Comparison of ENCODE assay signal across 23 mouse cellular contexts in genomic region chr4:141731766-141732165, GRCm38 (mm10). TPM values are rescaled to one million over a fixed set of nuclear protein-coding genes. Genes with fewer than 3 reads are reported as not detected.
DNase-seq lines count a peak whose midpoint lies in the region; ATAC-seq and TF ChIP-seq lines count a peak whose summit lies in the region.
"Had no signal": no experiment of that assay in that cellular context is flagged by ENCODE, and none has a peak within 500 bp of the region (broad histone marks: within the 10 kb centered on the region; RNA-seq: fewer than 3 reads in every experiment).

No protein-coding gene starts in this region.

- H3K36me3 ChIP-seq in liver, embryonic 13.5 days: no peaks in the 10 kb centered on the region
- no peaks in the 10 kb centered on the region for H3K36me3 ChIP-seq in small intestine, adult 2 months (ENCODE audit: control insufficient read depth, insufficient read depth, low read length)
- H3K36me3 ChIP-seq: embryonic facial prominence, embryonic 15.5 days; forebrain, embryonic 15.5 days; heart, embryonic 13.5 days; hindbrain, embryonic 12.5 days; midbrain, embryonic 12.5 days had no signal

- DNase-seq in ES-CJ7 (ENCODE audit: low read depth, low spot score) (peak; percentile 47), R1 (ENCODE audit: low read depth, low spot score) (peak; percentile 50)
- DNase-seq in liver, embryonic 13.5 days: no peak
- DNase-seq in ovary, postnatal 10 days (ENCODE audit: low spot score): no peak
- no peak for DNase-seq in frontal cortex, postnatal 36 days (ENCODE audit: low spot score in 2 of 2)
- DNase-seq: adrenal gland, postnatal 25 days; cerebellum, adult 9-10 months; gastrocnemius, postnatal 10 days; heart, postnatal 14 days; kidney, adult 8-10 months; layer of hippocampus, adult 9-11 months; lung, postnatal 14 days; retina, postnatal 1 day; right cerebral cortex, postnatal 25 days; thymus, adult 2 months had no signal

- no peak overlapping the region for H3K9ac ChIP-seq in liver, embryonic 13.5 days
- H3K9ac ChIP-seq: embryonic facial prominence, embryonic 15.5 days; forebrain, embryonic 15.5 days; heart, embryonic 13.5 days; hindbrain, embryonic 12.5 days; midbrain, embryonic 12.5 days had no signal

- peak; percentile 24; the same call in 1 of the 2 replicates for ATAC-seq in liver, embryonic 13.5 days (ENCODE audit: low read depth)
- ATAC-seq in activated CD4-positive, CD25-positive, alpha-beta regulatory T cell, adult 4 months: no peak
- ATAC-seq: forebrain, embryonic 15.5 days had no signal

- no peak overlapping the region for H3K4me2 ChIP-seq in liver, embryonic 13.5 days
- H3K4me2 ChIP-seq: embryonic facial prominence, embryonic 15.5 days; forebrain, embryonic 15.5 days; heart, embryonic 13.5 days; hindbrain, embryonic 12.5 days; midbrain, embryonic 12.5 days had no signal

- TF ChIP-seq CTCF in small intestine, adult 2 months (IDR thresholded peaks at IDR 0.05; ENCODE audit: extremely low read depth, insufficient read length, insufficient replicate concordance, low read depth, low read length): no peak

- no peaks in the 10 kb centered on the region for H3K9me3 ChIP-seq in liver, embryonic 13.5 days (replicated peaks)
- H3K9me3 ChIP-seq: embryonic facial prominence, embryonic 15.5 days; forebrain, embryonic 15.5 days; heart, embryonic 13.5 days; hindbrain, embryonic 12.5 days; midbrain, embryonic 12.5 days had no signal

- peak overlapping the region; percentile 67 for H3K27ac ChIP-seq in liver, embryonic 13.5 days
- H3K27ac ChIP-seq in small intestine, adult 2 months (ENCODE audit: insufficient read depth, low read depth, low read length): peak overlapping the region; percentile 83
- H3K27ac ChIP-seq: embryonic facial prominence, embryonic 15.5 days; forebrain, embryonic 15.5 days; heart, embryonic 13.5 days; hindbrain, embryonic 12.5 days; midbrain, embryonic 12.5 days had no signal

- peaks cover 7% of the 10 kb centered on the region; the same call in 1 of the 2 replicates for H3K27me3 ChIP-seq in liver, embryonic 13.5 days
- no peaks in the 10 kb centered on the region for H3K27me3 ChIP-seq in small intestine, adult 2 months (ENCODE audit: control insufficient read depth, insufficient read depth, low read length)
- H3K27me3 ChIP-seq: embryonic facial prominence, embryonic 15.5 days; forebrain, embryonic 15.5 days; heart, embryonic 13.5 days had no signal

- H3K4me1 ChIP-seq in liver, embryonic 13.5 days (replicated peaks): peaks cover 44% of the 10 kb centered on the region
- H3K4me1 ChIP-seq in small intestine, adult 2 months (ENCODE audit: control insufficient read depth, insufficient read depth, insufficient read length, low read length): peaks cover 42% of the 10 kb centered on the region

- 53% methylated on average over 5 of the region's 5 CpGs for WGBS in liver, embryonic 13.5 days (ENCODE audit: insufficient replicate concordance)
- 29% methylated on average over 5 of the region's 5 CpGs for WGBS in small intestine, adult 2 months

- no peak for TF ChIP-seq POLR2A in small intestine, adult 2 months (IDR thresholded peaks at IDR 0.05; ENCODE audit: low read depth, low read length)

- H3K4me3 ChIP-seq in liver, embryonic 13.5 days (replicated peaks): no peak overlapping the region
- no peak overlapping the region for H3K4me3 ChIP-seq in small intestine, adult 2 months (ENCODE audit: low read depth, low read length)
- H3K4me3 ChIP-seq: embryonic facial prominence, embryonic 15.5 days; forebrain, embryonic 15.5 days; heart, embryonic 13.5 days; hindbrain, embryonic 12.5 days; midbrain, embryonic 12.5 days had no signal

RNA-seq across cellular contexts. Expression of gene Ddi2, which starts 8.5 kb away (rescaled TPM):
- 15.0 and 19.1 TPM in 2 replicates for polyA plus RNA-seq in liver, embryonic 13.5 days (2015; fragmentation: Nextera tagmentation; extraction: Ambion mirVana)
- polyA plus RNA-seq in small intestine, adult 2 months (2012; rRNA removed): 15.4 and 21.2 TPM in 2 replicates
- 10 to 100 TPM; 14.1 to 15.6 TPM for polyA plus RNA-seq in activated CD4-positive, CD25-positive, alpha-beta regulatory T cell, adult 4 months (2017; shearing (Covaris generic))

RNA-seq across cellular contexts. Expression of gene Agmat, which starts 14.7 kb away (rescaled TPM):
- polyA plus RNA-seq in liver, embryonic 13.5 days (2015; fragmentation: Nextera tagmentation; extraction: Ambion mirVana): 18.4 and 18.5 TPM in 2 replicates
- polyA plus RNA-seq in small intestine, adult 2 months (2012; rRNA removed): 13.3 and 19.0 TPM in 2 replicates
- polyA plus RNA-seq in activated CD4-positive, CD25-positive, alpha-beta regulatory T cell, adult 4 months (2017; shearing (Covaris generic)): not detected
- polyA plus RNA-seq: C2C12; forebrain, embryonic 15.5 days; hindbrain, embryonic 12.5 days; midbrain, embryonic 12.5 days had no signal

RNA-seq across cellular contexts. Expression of gene Rsc1a1, which starts 46.4 kb away (rescaled TPM):
- polyA plus RNA-seq in liver, embryonic 13.5 days (2015; fragmentation: Nextera tagmentation; extraction: Ambion mirVana): 0.46 TPM in 1 of 2 replicates, not detected in the other
- polyA plus RNA-seq in small intestine, adult 2 months (2012; rRNA removed): 9.8 and 16.5 TPM in 2 replicates
- polyA plus RNA-seq in activated CD4-positive, CD25-positive, alpha-beta regulatory T cell, adult 4 months (2017; shearing (Covaris generic)): not detected
- polyA plus RNA-seq: embryonic facial prominence, embryonic 15.5 days; forebrain, embryonic 15.5 days; midbrain, embryonic 12.5 days had no signal

RNA-seq across cellular contexts. Expression of gene Dnajc16, which starts 59.0 kb away (rescaled TPM):
- 2.1 and 2.2 TPM in 2 replicates for polyA plus RNA-seq in liver, embryonic 13.5 days (2015; fragmentation: Nextera tagmentation; extraction: Ambion mirVana)
- 3.2 and 5.3 TPM in 2 replicates for polyA plus RNA-seq in small intestine, adult 2 months (2012; rRNA removed)
- polyA plus RNA-seq in activated CD4-positive, CD25-positive, alpha-beta regulatory T cell, adult 4 months (2017; shearing (Covaris generic)): 1 to 10 TPM; 5.1 to 5.4 TPM

Comparison
In these comparisons a context has a peak if more than half of its experiments do, and no peak if none do; other contexts are left out.
1. DNase-seq: peak in ES-CJ7 (single experiment) and R1 (single experiment); none in liver, embryonic 13.5 days (single experiment), ovary, postnatal 10 days (single experiment) and frontal cortex, postnatal 36 days (0 of 2).
2. RNA of gene Agmat, which starts 14.7 kb away (polyA plus RNA-seq): 18.4 to 18.5 TPM in liver, embryonic 13.5 days and 13.3 to 19.0 TPM in small intestine, adult 2 months; not detected in activated CD4-positive, CD25-positive, alpha-beta regulatory T cell, adult 4 months; every median in the first group is over 10 times any median in the second.